Mouse (Mus musculus) spleen, adult 2 months (tissue): ENCODE results near the gene Prcd. TPM values are rescaled to one million over a fixed set of nuclear protein-coding genes. Genes with fewer than 3 reads are reported as not detected.

Experiments
- DNase-seq, 2 experiments: peaks; one replicate each; pipeline versions ENCODE4 v3.0.0 to v3.0.0-alpha.2; 2012 to 2021; ENCODE audit warnings: low spot score in 2 of 2, low read depth in 1 of 2
- H3K27ac ChIP-seq: fragments of 200-500 bp; 2 replicates; pipeline ENCODE4 v1.5.1; 2012; ENCODE audit warnings: low read length, inconsistent platforms; ENCODE audit not compliant: insufficient read depth
- H3K27me3 ChIP-seq: fragments of 200-500 bp; 2 replicates; pipeline ENCODE4 v1.6.1; 2012; ENCODE audit warnings: mild to moderate bottlenecking, moderate library complexity, low read length, inconsistent platforms; ENCODE audit not compliant: control insufficient read depth, insufficient read depth
- H3K36me3 ChIP-seq: fragments of 200-500 bp; 2 replicates; pipeline ENCODE4 v1.6.1; 2012; ENCODE audit warnings: mild to moderate bottlenecking, low read length, inconsistent platforms; ENCODE audit not compliant: control insufficient read depth, insufficient read depth
- H3K4me1 ChIP-seq: fragments of 200-500 bp; 2 replicates; pipeline ENCODE4 v1.6.1; 2011; ENCODE audit warnings: inconsistent platforms; ENCODE audit not compliant: control insufficient read depth, insufficient read depth, insufficient read length
- H3K4me3 ChIP-seq: fragments of 200-500 bp; 2 replicates; pipeline ENCODE4 v1.5.1; 2011; ENCODE audit warnings: mild to moderate bottlenecking, inconsistent platforms; ENCODE audit not compliant: insufficient read depth, insufficient read length; ENCODE audit errors: extremely low read depth
- CTCF ChIP-seq: fragments of 200-500 bp; IDR thresholded peaks from 2 replicates; pipeline ENCODE4 v1.5.1; 2011; ENCODE audit warnings: mild to moderate bottlenecking, inconsistent platforms; ENCODE audit not compliant: insufficient read depth, insufficient read length, insufficient replicate concordance; ENCODE audit errors: extremely low read depth
- POLR2A ChIP-seq: fragments of 200-500 bp; IDR thresholded peaks from 2 replicates; pipeline ENCODE4 v1.6.1; 2011; ENCODE audit warnings: low read depth, low read length, inconsistent platforms
- WGBS: fragments of 180-500 bp; shearing (Covaris S2); methylation state at CpG from one replicate; pipeline ENCODE4 v1.1.7; 2018; 5-methylcytosine and 5-hydroxymethylcytosine counted together
- polyA plus RNA-seq: library from polyadenylated mRNA; depleted of rRNA; stranded (reverse); fragments of >200 nt; gene quantifications from 2 replicates; pipeline ENCODE4 v1.2.3, GENCODE M21; 2012

Prcd gene
- polyA plus RNA-seq, 1 experiment: 0.72 TPM

- H3K27ac ChIP-seq: no peak overlapping the region
- no peaks in the 10 kb centered on the region for H3K36me3 ChIP-seq
- no peak for TF ChIP-seq POLR2A
- no peak for TF ChIP-seq CTCF
- peak overlapping the region; percentile 4; the same call in 1 of the 2 replicates for H3K4me3 ChIP-seq
- H3K27me3 ChIP-seq: peaks cover 11% of the 10 kb centered on the region
- DNase-seq: peak in 1 of 2 experiments; percentile 50
- peaks cover 7% of the 10 kb centered on the region for H3K4me1 ChIP-seq
- 38% methylated on average over 22 of the region's 22 CpGs for WGBS
Measured at GRCm38 (mm10) chr11:116657311-116658223, 4.2 kb downstream of the Prcd start.

GRCm38 (mm10) chr11:116658238-116658637, 4.9 kb downstream of the Prcd start:
- Histone ChIP-seq H3K27me3 (peaks cover 11% of the 10 kb centered on the region), H3K36me3 (no peaks in the 10 kb centered on the region), H3K4me1 (peaks cover 7% of the 10 kb centered on the region), H3K27ac (no peak overlapping the region), H3K4me3 (no peak overlapping the region)
- DNase-seq: no peak
- WGBS: 86% methylated on average over 10 of the region's 10 CpGs
- TF ChIP-seq POLR2A: no peak
- TF ChIP-seq CTCF: no peak

- H3K4me3 ChIP-seq: no peak overlapping the region
- H3K36me3 ChIP-seq: no peaks in the 10 kb centered on the region
- peaks cover 2% of the 10 kb centered on the region for H3K4me1 ChIP-seq
- 85% methylated on average over 15 of the region's 15 CpGs for WGBS
- no peak overlapping the region for H3K27ac ChIP-seq
- peaks cover 2% of the 10 kb centered on the region; the same call in 1 of the 2 replicates for H3K27me3 ChIP-seq
- DNase-seq: no peak
- TF ChIP-seq CTCF (no peak), POLR2A (no peak)
Measured at GRCm38 (mm10) chr11:116659027-116659621, 5.8 kb downstream of the Prcd start.

- Histone ChIP-seq H3K36me3 (no peaks in the 10 kb centered on the region), H3K27ac (no peak overlapping the region), H3K4me1 (no peaks in the 10 kb centered on the region; the same call in 1 of the 2 replicates), H3K4me3 (no peak overlapping the region), H3K27me3 (no peaks in the 10 kb centered on the region)
- TF ChIP-seq POLR2A (no peak), CTCF (no peak)
- DNase-seq: no peak
- 83% methylated on average over 9 of the region's 9 CpGs for WGBS
Measured at GRCm38 (mm10) chr11:116660181-116660580, 6.8 kb downstream of the Prcd start.

- no peak overlapping the region for H3K4me3 ChIP-seq
- no peak for TF ChIP-seq POLR2A
- no peak for TF ChIP-seq CTCF
- no peaks in the 10 kb centered on the region for H3K36me3 ChIP-seq
- H3K4me1 ChIP-seq: no peaks in the 10 kb centered on the region; the same call in 1 of the 2 replicates
- WGBS: 52% methylated on average over 13 of the region's 13 CpGs
- no peak for DNase-seq
- no peak overlapping the region for H3K27ac ChIP-seq
- H3K27me3 ChIP-seq: no peaks in the 10 kb centered on the region
Measured at GRCm38 (mm10) chr11:116661291-116661947, 8.1 kb downstream of the Prcd start.

- WGBS: 73% methylated on average over 8 of the region's 8 CpGs
- H3K36me3 ChIP-seq: no peaks in the 10 kb centered on the region
- DNase-seq: no peak
- no peak overlapping the region for H3K4me3 ChIP-seq
- no peaks in the 10 kb centered on the region; the same call in 1 of the 2 replicates for H3K4me1 ChIP-seq
- TF ChIP-seq POLR2A: no peak
- no peak for TF ChIP-seq CTCF
- H3K27ac ChIP-seq: no peak overlapping the region
- H3K27me3 ChIP-seq: no peaks in the 10 kb centered on the region
Measured at GRCm38 (mm10) chr11:116661948-116662377, 8.6 kb downstream of the Prcd start.
